Mouse (Mus musculus): ENCODE measurements around the gene 2310039H08Rik. TPM values are rescaled to one million over a fixed set of nuclear protein-coding genes. Genes with fewer than 3 reads are reported as not detected.
A peak's percentile ranks its signal among the peaks of the same experiment; 100 is the strongest.

2310039H08Rik gene
- polyA plus RNA-seq, 1 experiment from 2014 or later: 56.7 TPM

GRCm38 (mm10) chr17:46771025-46771424 is 1.4 kb upstream of the 2310039H08Rik start:
- H3K36me3 ChIP-seq (ENCODE audit: control insufficient read depth, insufficient read depth, low read length): peaks cover 20% of the 10 kb centered on the region
- H3K27me3 ChIP-seq (ENCODE audit: control insufficient read depth, insufficient read depth, low read length): no peaks in the 10 kb centered on the region
- H3K4me1 ChIP-seq (ENCODE audit: control insufficient read depth, insufficient read depth, low read length): peaks cover 14% of the 10 kb centered on the region; the same call in 1 of the 2 replicates
- ATAC-seq (ENCODE audit: low FRiP score, low TSS enrichment) (no peak), DNase-seq (no peak)
- no peaks in the 10 kb centered on the region for H3K9me3 ChIP-seq (ENCODE audit: control insufficient read depth, low read length)
- no peak overlapping the region for H3K9ac ChIP-seq (replicated peaks; ENCODE audit: low read length)
- H3K27ac ChIP-seq (replicated peaks; ENCODE audit: low read depth, low read length): no peak overlapping the region
- no peak overlapping the region for H3K4me3 ChIP-seq (replicated peaks; ENCODE audit: low read depth, low read length)
- no peak overlapping the region for H3K4me2 ChIP-seq (ENCODE audit: low read length)
- 87% methylated on average over 4 of the region's 4 CpGs for WGBS

- Histone ChIP-seq H3K27me3 (ENCODE audit: control insufficient read depth, insufficient read depth, low read length) (no peaks in the 10 kb centered on the region), H3K4me1 (ENCODE audit: control insufficient read depth, insufficient read depth, low read length) (peaks cover 14% of the 10 kb centered on the region; the same call in 1 of the 2 replicates), H3K9ac (replicated peaks; ENCODE audit: low read length) (peak overlapping the region; percentile 50; the same call in 1 of the 2 replicates), H3K27ac (replicated peaks; ENCODE audit: low read depth, low read length) (peak overlapping the region; percentile 71; the same call in 1 of the 2 replicates), H3K4me2 (ENCODE audit: low read length) (peak overlapping the region; percentile 84), H3K9me3 (ENCODE audit: control insufficient read depth, low read length) (no peaks in the 10 kb centered on the region), H3K36me3 (ENCODE audit: control insufficient read depth, insufficient read depth, low read length) (peaks cover 25% of the 10 kb centered on the region), H3K4me3 (replicated peaks; ENCODE audit: low read depth, low read length) (peak overlapping the region; percentile 67)
- WGBS: 66% methylated on average over 17 of the region's 17 CpGs
- ATAC-seq (ENCODE audit: low FRiP score, low TSS enrichment) (no peak), DNase-seq (no peak)
These were observed 819 bp upstream of the 2310039H08Rik start for GRCm38 (mm10) chr17:46771616-46772015.

GRCm38 (mm10) chr17:46772038-46772403 is 414 bp upstream of the 2310039H08Rik start:
- DNase-seq (no peak), ATAC-seq (ENCODE audit: low FRiP score, low TSS enrichment) (peak; percentile 35; the same call in 1 of the 2 replicates)
- 8% methylated on average over 5 of the region's 5 CpGs for WGBS
- H3K4me2 ChIP-seq (ENCODE audit: low read length): peak overlapping the region; percentile 84
- H3K27me3 ChIP-seq (ENCODE audit: control insufficient read depth, insufficient read depth, low read length): no peaks in the 10 kb centered on the region
- peaks cover 28% of the 10 kb centered on the region for H3K36me3 ChIP-seq (ENCODE audit: control insufficient read depth, insufficient read depth, low read length)
- H3K4me3 ChIP-seq (replicated peaks; ENCODE audit: low read depth, low read length): peak overlapping the region; percentile 67
- H3K9me3 ChIP-seq (ENCODE audit: control insufficient read depth, low read length): no peaks in the 10 kb centered on the region
- peaks cover 14% of the 10 kb centered on the region; the same call in 1 of the 2 replicates for H3K4me1 ChIP-seq (ENCODE audit: control insufficient read depth, insufficient read depth, low read length)
- H3K9ac ChIP-seq (replicated peaks; ENCODE audit: low read length): peak overlapping the region; percentile 50; the same call in 1 of the 2 replicates
- peak overlapping the region; percentile 71 for H3K27ac ChIP-seq (replicated peaks; ENCODE audit: low read depth, low read length)

GRCm38 (mm10) chr17:46773278-46774130 is 1.1 kb downstream of the 2310039H08Rik start:
- WGBS: 12% methylated on average over 19 of the region's 20 CpGs
- Histone ChIP-seq H3K4me3 (replicated peaks; ENCODE audit: low read depth, low read length) (peak overlapping the region; percentile 67), H3K9ac (replicated peaks; ENCODE audit: low read length) (peak overlapping the region; percentile 61), H3K27me3 (ENCODE audit: control insufficient read depth, insufficient read depth, low read length) (no peaks in the 10 kb centered on the region), H3K4me2 (ENCODE audit: low read length) (peak overlapping the region; percentile 84), H3K27ac (replicated peaks; ENCODE audit: low read depth, low read length) (peak overlapping the region; percentile 71; the same call in 1 of the 2 replicates), H3K4me1 (ENCODE audit: control insufficient read depth, insufficient read depth, low read length) (peaks cover 14% of the 10 kb centered on the region; the same call in 1 of the 2 replicates), H3K36me3 (ENCODE audit: control insufficient read depth, insufficient read depth, low read length) (peaks cover 43% of the 10 kb centered on the region), H3K9me3 (ENCODE audit: control insufficient read depth, low read length) (no peaks in the 10 kb centered on the region)
- ATAC-seq (ENCODE audit: low FRiP score, low TSS enrichment) (no peak), DNase-seq (peak; percentile 42)

- Histone ChIP-seq H3K4me1 (ENCODE audit: control insufficient read depth, insufficient read depth, low read length) (peaks cover 14% of the 10 kb centered on the region; the same call in 1 of the 2 replicates), H3K27me3 (ENCODE audit: control insufficient read depth, insufficient read depth, low read length) (no peaks in the 10 kb centered on the region), H3K9ac (replicated peaks; ENCODE audit: low read length) (no peak overlapping the region), H3K9me3 (ENCODE audit: control insufficient read depth, low read length) (no peaks in the 10 kb centered on the region), H3K36me3 (ENCODE audit: control insufficient read depth, insufficient read depth, low read length) (peaks cover 49% of the 10 kb centered on the region), H3K27ac (replicated peaks; ENCODE audit: low read depth, low read length) (no peak overlapping the region), H3K4me2 (ENCODE audit: low read length) (peak overlapping the region; percentile 84; the same call in 1 of the 2 replicates), H3K4me3 (replicated peaks; ENCODE audit: low read depth, low read length) (no peak overlapping the region)
- ATAC-seq (ENCODE audit: low FRiP score, low TSS enrichment): no peak
- DNase-seq: no peak
- WGBS: 40% methylated on average over 2 of the region's 2 CpGs
These were observed 1.7 kb downstream of the 2310039H08Rik start for GRCm38 (mm10) chr17:46774131-46774472.

- no peak overlapping the region for H3K4me2 ChIP-seq (ENCODE audit: low read length)
- no peak for ATAC-seq (ENCODE audit: low FRiP score, low TSS enrichment)
- H3K9me3 ChIP-seq (ENCODE audit: control insufficient read depth, low read length): no peaks in the 10 kb centered on the region
- no peak overlapping the region for H3K9ac ChIP-seq (replicated peaks; ENCODE audit: low read length)
- H3K4me1 ChIP-seq (ENCODE audit: control insufficient read depth, insufficient read depth, low read length): peaks cover 14% of the 10 kb centered on the region; the same call in 1 of the 2 replicates
- no peak overlapping the region for H3K4me3 ChIP-seq (replicated peaks; ENCODE audit: low read depth, low read length)
- peaks cover 57% of the 10 kb centered on the region for H3K36me3 ChIP-seq (ENCODE audit: control insufficient read depth, insufficient read depth, low read length)
- no peak overlapping the region for H3K27ac ChIP-seq (replicated peaks; ENCODE audit: low read depth, low read length)
- H3K27me3 ChIP-seq (ENCODE audit: control insufficient read depth, insufficient read depth, low read length): no peaks in the 10 kb centered on the region
- 93% methylated on average over 9 of the region's 9 CpGs for WGBS
- DNase-seq: no peak
These were observed 2.6 kb downstream of the 2310039H08Rik start for GRCm38 (mm10) chr17:46775070-46775469.

- no peak overlapping the region for H3K4me3 ChIP-seq (replicated peaks; ENCODE audit: low read depth, low read length)
- H3K27me3 ChIP-seq (ENCODE audit: control insufficient read depth, insufficient read depth, low read length): no peaks in the 10 kb centered on the region
- peaks cover 64% of the 10 kb centered on the region for H3K36me3 ChIP-seq (ENCODE audit: control insufficient read depth, insufficient read depth, low read length)
- H3K4me1 ChIP-seq (ENCODE audit: control insufficient read depth, insufficient read depth, low read length): peaks cover 15% of the 10 kb centered on the region
- H3K9ac ChIP-seq (replicated peaks; ENCODE audit: low read length): no peak overlapping the region
- DNase-seq (no peak), ATAC-seq (ENCODE audit: low FRiP score, low TSS enrichment) (no peak)
- no peak overlapping the region for H3K27ac ChIP-seq (replicated peaks; ENCODE audit: low read depth, low read length)
- no peaks in the 10 kb centered on the region for H3K9me3 ChIP-seq (ENCODE audit: control insufficient read depth, low read length)
- 89% methylated on average over 3 of the region's 3 CpGs for WGBS
- H3K4me2 ChIP-seq (ENCODE audit: low read length): no peak overlapping the region
These were observed 3.7 kb downstream of the 2310039H08Rik start for GRCm38 (mm10) chr17:46776087-46776486.

GRCm38 (mm10) chr17:46781876-46782275 is 9.4 kb downstream of the 2310039H08Rik start:
- peak; percentile 32 for DNase-seq
- H3K4me2 ChIP-seq (ENCODE audit: low read length): peak overlapping the region; percentile 76

More at GRCm38 (mm10) chr17:46781876-46782275, 9.4 kb downstream of the 2310039H08Rik start:
- no peaks in the 10 kb centered on the region for H3K27me3 ChIP-seq (ENCODE audit: control insufficient read depth, insufficient read depth, low read length)
- peak overlapping the region; percentile 60 for H3K4me3 ChIP-seq (replicated peaks; ENCODE audit: low read depth, low read length)
- no peaks in the 10 kb centered on the region for H3K9me3 ChIP-seq (ENCODE audit: control insufficient read depth, low read length)
- peaks cover 3% of the 10 kb centered on the region; the same call in 1 of the 2 replicates for H3K4me1 ChIP-seq (ENCODE audit: control insufficient read depth, insufficient read depth, low read length)
- peaks cover 37% of the 10 kb centered on the region for H3K36me3 ChIP-seq (ENCODE audit: control insufficient read depth, insufficient read depth, low read length)
- H3K27ac ChIP-seq (replicated peaks; ENCODE audit: low read depth, low read length): peak overlapping the region; percentile 85
- no peak for ATAC-seq (ENCODE audit: low FRiP score, low TSS enrichment)
- WGBS: 6% methylated on average over 11 of the region's 11 CpGs
- peak overlapping the region; percentile 71 for H3K9ac ChIP-seq (replicated peaks; ENCODE audit: low read length)

All from midbrain, embryonic 14.5 days (tissue).